Mouse (Mus musculus): Measurements from ENCODE around the gene Igfbp6. TPM values are rescaled to one million over a fixed set of nuclear protein-coding genes. Genes with fewer than 3 reads are reported as not detected.
"Not testable (repeated sequence)": the region's sequence is repeated elsewhere in the genome, so short reads cannot be mapped to it uniquely, and the experiment has no call there.

Igfbp6 gene
- total RNA-seq, 2 experiments from 2014 or later, result 40.3 to 48.1 TPM

DNA sequence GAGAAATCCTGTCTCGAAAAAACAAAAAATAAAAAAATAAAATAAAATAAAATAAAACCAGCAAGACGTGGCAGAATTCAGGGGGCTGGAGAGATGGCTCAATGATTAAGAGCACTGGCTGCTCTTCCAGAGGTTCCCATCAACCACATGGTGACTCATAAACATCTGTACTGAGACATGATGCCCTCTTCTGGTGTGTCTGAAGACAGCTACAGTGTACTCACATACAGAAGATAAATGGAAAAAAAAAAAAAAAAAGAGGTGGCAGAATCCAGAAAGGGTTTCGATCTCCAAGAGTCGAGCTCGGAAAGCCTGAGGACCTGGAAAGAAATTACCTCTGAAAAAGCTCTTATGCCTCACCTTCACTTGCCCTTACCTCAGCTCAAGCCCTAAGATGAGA, 3.0 kb upstream of the Igfbp6 start:
- no peak for DNase-seq

DNA sequence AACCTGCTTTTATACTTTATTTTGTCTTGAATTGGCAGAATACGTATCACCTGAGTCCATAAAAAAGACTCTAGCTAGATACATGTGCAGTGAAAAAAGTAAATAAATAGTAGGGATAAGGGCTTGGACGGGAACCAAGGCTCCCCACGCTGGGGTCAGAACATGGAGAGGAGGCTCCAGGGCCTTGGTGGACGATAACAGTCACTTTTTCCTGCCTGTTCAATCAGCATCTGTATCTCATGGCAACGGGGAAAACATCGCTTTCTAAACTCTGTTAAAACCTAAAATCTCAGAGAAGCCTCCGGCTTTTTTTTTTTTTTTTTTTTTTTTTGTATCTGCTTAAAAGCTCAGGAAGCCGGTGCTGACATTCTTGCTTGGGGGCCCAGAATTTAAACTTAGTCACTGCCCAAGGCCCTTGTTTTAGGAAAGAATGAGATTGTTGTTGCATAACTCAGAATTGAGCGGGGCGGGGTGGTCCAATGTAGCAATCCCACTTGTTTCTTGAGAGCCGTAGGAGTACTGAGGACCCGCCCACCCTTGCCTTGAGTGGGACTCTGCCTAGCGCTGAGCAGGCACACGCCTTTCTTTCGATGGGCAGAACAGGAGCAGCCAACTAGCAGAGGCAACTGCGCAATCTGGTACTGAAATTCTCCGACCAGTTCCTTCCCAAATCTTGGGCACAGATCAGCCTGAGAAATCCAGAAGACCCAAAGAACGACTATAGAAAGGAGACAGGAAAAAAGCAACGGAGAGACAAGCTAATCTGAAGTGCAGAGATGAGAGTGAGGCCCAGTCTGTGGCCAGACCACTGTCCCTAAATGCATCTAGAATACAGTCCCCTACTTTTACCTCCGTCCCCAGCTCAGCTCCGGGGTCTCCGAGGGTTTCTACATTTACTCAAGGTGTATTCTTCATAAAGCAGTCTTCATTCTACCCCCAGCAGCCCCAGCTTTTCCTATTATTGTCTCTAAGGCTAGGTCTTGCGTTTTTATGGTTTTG, 949 bp upstream of the Igfbp6 start:
- DNase-seq, result peak; percentile 34

DNA sequence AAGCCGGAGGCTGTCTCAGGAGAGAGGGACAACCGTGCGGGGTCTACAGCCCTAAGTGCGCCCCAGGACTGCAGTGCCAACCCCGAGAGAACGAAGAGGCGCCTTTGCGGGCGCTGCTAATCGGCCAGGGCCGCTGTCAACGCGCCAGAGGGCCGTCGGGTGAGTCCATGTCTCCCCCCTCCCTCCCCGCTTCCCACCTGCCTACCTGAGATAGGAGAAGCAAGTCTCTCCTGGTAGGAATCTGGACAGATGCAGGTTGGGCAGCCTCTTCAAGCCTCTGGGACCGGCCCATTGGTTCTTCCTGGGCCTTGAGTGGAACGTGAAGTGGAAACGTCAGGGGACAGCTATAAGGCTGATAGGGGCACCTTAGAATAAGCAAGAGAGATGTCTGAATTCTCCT, 564 bp downstream of the Igfbp6 start:
- no peak for DNase-seq

- peak; percentile 80 for DNase-seq
These were observed 1.2 kb downstream of the Igfbp6 start for GRCm38 (mm10) chr15:102145330-102145729.

DNA sequence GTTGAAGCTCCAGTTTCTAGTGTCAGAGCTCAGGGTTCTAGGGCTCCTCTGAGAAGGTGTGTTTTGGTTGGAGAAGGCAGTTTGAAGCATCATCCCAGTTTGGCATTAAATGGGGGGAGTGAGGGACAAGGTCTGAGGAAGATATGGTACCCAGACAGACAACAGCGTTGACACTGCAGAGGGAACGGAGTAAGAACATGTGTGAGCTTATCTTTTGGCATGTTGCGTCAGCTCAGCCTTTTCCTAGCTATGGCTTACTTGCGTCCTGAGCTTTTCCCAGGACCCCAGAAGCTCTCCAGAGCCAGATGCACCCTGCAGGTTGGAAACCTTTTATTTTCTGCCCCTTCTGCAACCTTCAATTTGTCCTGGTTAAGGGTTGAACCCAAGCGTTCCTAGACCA, 1.9 kb downstream of the Igfbp6 start:
- no peak for DNase-seq

GRCm38 (mm10) chr15:102146882-102147281, 2.7 kb downstream of the Igfbp6 start:
- DNase-seq, result peak; percentile 55

DNA sequence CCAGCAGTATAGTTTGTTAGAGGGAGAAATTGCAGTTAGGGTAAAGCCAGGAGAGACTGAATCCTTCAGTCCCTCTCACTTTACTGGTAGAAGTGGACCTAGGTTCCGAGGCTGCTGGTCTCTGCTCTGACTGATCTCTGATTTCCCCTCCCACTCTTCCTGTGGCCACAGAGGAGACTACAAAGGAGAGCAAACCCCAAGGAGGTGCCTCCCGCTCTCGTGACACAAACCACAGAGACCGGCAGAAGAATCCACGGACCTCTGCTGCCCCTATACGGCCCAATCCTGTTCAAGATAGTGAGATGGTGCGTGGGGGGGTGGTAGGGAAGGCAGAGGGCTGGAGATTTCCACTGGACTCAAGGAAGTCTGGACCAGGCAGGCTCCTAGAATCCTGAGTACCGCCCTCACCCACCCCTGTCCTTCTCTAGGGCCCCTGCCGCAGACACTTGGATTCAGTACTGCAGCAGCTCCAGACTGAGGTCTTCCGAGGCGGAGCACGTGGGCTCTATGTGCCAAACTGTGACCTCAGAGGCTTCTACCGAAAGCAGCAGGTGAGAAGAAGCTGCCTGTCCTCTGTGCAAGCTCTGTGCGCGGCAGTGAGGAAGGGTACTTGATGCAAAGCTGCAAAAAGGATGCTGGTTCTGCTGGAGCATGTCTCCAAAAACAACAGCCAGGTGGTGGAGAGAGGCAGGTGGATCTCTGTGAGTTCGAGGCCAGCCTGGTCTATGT, 3.7 kb downstream of the Igfbp6 start:
- no peak for DNase-seq

DNA sequence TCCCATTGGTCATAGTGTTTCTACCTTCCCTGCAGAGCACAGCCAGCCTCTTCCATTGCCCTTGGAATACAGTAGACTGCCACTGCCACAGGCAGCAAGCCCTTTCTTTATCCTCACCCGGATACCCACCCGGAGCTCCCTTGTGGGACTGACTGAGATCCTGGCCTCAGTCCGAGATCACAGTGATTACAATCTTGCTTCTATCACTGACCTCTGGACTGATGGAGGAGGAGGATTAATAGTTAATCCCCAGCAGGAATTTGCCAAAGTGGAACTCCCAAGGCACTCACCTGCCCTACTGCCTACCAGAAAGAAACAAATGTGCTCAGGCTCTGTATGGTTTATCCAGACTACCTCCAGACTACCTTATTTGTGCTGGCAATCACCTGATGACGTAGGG, 5.4 kb downstream of the Igfbp6 start:
- DNase-seq, result no peak

DNA sequence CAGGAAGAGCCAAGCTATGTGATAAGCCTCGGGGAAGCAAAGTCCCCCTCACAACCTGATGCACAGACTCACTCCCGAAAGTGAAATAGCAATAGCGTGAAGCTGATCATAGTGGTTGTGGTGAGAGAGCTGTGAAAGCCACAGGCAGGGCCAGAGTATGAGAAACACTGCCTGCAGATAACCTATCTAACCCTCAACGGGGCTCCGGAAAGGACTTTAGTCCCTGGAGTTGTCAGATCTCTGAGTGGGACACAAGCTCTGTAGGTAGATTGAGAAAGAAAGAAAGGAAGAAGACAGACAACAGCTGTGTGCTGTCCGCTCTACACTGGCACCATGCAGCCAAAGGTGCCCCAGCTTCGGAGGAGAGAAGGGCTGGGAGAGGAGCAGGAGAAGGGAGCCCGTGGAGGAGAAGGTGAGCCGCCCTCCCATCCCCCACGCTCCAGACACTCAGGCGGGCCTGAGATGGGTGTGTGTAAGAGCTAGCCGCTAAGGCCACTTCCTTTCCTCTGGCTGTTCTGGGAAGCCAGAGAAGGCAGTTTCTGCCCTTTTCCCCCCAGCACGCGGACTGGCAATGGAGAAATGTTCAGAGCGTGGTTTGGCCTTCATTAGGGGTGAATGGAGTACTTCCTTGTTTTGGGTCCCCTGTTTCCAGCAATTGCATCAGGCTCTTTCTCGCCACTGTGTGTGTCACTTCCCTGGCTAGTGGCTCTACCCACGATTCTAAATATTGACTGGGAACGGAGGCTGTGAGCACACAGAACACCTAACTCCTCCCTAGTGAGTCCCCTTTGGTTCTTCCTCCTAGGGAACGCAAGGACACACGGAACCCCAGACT, 6.4 kb downstream of the Igfbp6 start, which contains the start of gene Soat2:
Soat2 (plus strand) TSS at position 226 of the 835 bp plus-strand sequence.
- peak; percentile 48 for DNase-seq

DNA sequence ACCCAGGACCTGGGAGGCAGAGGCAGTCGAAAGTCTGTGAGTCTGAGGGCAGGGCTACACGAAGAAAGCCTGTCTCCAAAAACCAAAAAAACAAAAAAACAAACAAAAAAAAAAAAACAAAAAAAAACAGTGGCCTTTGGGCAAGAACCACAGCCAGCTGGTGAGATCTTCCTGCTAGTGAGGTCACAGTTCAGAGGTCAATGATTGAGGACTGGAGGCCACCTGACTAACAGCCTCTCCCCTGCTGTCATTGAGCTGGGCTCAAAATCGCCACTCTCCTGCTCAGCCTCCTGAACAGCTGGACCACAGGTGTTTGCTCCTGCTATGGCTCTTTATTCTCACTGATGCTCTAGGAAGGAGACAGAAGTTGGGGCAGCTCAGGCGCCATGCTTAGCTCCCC, 8.5 kb downstream of the Igfbp6 start:
- no peak for DNase-seq

GRCm38 (mm10) chr15:102155006-102155405, 10.8 kb downstream of the Igfbp6 start:
- DNase-seq, result not testable (repeated sequence)

- no peak for DNase-seq
These were observed 12.7 kb downstream of the Igfbp6 start for GRCm38 (mm10) chr15:102156836-102157235.

DNA sequence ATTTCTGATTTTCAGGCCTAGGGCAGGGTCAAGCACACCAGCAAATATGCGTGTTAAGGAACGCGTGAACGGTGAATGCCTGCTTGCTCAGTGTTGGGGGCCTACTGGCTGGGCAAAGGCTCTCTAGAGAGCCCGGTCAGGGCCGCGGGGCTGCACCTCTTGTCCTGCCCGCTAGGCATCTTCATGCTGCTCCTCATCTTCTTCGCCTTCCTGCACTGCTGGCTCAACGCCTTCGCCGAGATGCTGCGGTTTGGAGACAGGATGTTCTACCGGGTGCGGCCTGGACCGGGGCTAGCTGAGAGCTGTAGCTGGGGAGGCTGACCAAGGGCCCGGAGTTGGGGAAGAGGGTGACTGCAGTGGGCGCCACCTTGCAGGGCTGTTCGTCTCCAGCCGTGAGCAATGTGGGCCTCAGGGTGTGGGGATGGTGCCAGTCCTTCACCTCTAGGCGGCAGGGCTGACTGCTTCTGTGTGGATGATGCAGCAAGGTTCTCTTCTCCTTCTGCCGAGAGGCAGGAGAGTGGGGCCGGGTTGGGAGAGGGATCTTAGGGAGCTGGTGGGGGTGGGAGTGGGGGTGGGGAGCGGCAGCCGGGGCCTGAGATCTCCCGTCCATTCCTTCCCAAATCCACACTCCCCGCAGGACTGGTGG, 16.4 kb downstream of the Igfbp6 start:
- DNase-seq, result no peak

DNA sequence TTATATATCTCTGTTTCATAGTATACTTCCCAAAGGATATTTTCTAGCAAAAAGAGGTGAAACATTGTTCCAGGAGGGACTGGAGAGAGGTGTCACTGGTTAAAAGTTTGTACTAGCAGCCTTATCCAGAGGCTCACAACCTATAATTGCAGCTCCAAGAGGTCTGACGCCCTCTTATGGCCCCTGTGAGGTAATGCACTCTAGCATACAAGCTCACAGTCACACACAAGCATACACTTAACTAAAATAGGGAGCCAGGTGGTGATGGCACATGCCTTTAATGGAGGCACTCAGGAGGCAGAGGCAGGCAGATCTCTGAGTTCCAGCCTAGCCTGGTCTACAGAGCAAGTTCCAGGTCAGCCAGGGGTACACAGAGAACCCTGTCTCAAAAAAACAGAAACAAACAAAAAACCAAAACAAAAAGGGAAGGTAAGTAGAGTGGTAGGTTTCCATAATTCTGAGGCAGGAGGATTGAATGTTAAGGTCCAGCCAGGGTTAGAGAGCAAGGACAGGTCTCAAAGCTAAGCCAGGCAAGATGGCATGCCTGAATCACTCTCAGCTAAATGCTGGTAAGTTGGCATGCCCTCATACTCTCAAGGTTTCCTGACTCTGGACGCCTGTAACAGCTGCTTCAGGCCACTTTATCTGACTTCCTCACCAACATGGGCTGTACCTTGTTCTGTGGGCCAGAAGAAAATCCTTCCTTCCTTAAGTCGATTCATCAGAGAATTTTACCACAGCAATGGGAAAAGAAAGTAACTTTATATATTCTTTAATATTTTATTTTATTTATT, 19.9 kb downstream of the Igfbp6 start:
- no peak for DNase-seq

GRCm38 (mm10) chr15:102165468-102166100, 21.4 kb downstream of the Igfbp6 start:
- no peak for DNase-seq

DNA sequence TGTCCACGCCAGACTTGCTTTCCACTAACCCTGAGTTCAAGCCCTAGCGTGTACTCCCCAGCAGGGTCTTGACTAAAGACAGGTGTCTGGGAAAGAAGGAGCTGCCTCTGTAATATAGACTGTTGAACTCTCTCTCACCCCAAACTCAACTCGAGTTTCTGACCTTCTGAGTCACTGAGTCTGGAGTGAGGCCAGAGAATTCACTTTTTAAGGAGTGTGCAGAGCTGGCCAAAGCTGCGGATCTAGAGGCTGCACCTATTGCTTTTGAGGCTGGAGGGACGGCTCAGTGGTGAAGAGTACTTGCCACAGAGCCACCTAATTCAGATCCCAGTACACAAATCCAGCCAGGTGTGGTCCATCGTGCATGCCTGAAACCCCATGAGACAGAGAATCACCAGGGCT, 23.5 kb downstream of the Igfbp6 start:
- DNase-seq, result peak; percentile 63

- no peak for DNase-seq
These were observed 24.9 kb downstream of the Igfbp6 start for GRCm38 (mm10) chr15:102169064-102169463.

GRCm38 (mm10) chr15:102173581-102173980, 29.4 kb downstream of the Igfbp6 start:
- no peak for DNase-seq

DNA sequence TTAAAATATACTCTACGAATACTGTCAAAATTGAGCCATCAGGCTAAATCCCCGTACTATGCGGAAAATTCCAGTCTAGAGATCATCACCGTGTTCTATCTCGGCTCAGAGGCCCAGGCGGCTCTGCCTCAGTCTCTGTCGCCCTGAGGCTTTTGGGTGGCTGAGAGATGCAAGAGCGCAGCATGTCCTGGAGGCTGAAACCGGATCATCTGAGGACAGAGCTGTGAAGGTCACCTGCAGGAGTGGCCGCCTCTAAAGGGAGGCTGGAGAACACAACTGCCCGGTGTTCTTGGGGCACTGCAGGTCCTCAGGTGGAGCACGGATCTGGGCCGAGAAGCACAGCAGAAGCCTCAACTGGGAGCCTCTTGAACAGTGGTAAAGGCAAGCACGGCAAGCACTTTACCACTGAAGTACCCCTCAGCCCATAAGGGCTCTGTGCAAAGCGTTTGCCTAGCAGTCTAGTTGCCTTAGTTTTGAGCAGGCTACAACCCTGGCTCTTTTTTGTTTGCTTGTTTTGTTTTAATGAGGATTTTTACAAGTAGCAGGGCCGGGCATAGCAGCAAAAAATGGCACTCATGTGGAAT, 31.7 kb downstream of the Igfbp6 start:
- no peak for DNase-seq

All from adrenal gland, postnatal 10 days (tissue).